Mouse (Mus musculus): ENCODE results near the gene Rrp9. TPM values are rescaled to one million over a fixed set of nuclear protein-coding genes. Genes with fewer than 3 reads are reported as not detected.
A peak's percentile ranks its signal among the peaks of the same experiment; 100 is the strongest.

Gene Rrp9
- polyA plus RNA-seq, 1 experiment from 2014 or later: 14.5 TPM

DNA sequence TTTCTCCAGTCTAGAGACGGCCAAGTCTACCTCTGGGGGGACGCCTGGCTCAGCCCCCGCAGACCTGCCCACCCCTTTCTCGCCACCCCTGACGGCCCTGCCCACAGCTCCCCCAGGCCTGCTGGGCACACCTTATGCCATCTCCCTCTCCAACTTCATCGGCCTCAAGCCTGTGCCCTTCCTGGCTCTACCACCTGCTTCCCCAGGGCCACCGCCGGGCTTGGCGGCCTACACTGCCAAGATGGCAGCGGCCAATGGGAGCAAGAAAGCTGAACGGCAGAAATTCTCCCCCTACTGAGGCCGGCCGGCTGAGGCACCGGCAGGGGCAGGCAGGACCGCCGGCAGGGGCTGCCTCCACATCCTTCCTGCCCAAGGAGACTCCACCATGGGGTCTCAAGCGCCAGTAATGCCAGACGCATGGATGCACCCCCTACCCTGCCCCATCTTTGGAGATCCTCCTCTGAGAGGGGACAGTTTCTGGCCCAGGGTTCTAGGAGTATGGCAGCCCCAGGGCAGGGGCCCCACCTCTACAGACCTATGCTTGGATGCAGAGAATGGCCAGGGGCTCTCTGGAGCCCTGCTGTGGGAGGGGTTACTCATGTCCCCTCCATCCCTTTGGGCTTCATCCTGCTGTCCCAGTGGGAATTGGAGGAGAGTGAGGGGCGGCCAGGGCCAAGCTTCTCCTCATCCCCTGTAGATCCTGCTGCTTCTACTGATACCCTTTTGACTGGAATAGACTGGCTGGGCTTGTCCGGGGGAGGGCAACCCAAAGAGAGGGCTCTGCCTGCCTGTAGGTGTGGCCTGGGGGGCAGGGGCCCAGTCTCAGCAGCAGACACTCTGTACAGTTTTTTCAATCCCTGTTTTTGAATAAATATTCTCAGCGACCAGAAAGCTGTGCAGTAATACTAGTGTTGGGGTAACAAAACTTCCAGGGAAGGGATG lies 12.4 kb upstream of the Rrp9 start:
- H3K27me3 ChIP-seq (ENCODE audit: insufficient read depth, low read length): peaks cover 24% of the 10 kb centered on the region
- H3K27ac ChIP-seq (ENCODE audit: low read depth): no peak overlapping the region
- no peak overlapping the region for H3K9ac ChIP-seq (replicated peaks)
- no peak overlapping the region for H3K4me2 ChIP-seq (ENCODE audit: low read depth, low read length)
- ATAC-seq: no peak
- WGBS (ENCODE audit: insufficient replicate concordance): 85% methylated on average over 21 of the region's 21 CpGs
- DNase-seq: no peak
- TF ChIP-seq EP300 (IDR thresholded peaks at IDR 0.05; ENCODE audit: low read depth) (no peak), CTCF (IDR thresholded peaks at IDR 0.05; ENCODE audit: low read depth) (no peak)
- no peak overlapping the region for H3K4me3 ChIP-seq (ENCODE audit: low read depth, low read length)
- no peaks in the 10 kb centered on the region for H3K9me3 ChIP-seq (ENCODE audit: low read length)
- no peaks in the 10 kb centered on the region for H3K36me3 ChIP-seq (replicated peaks; ENCODE audit: insufficient read depth, low read length)
- 0 out of 2 replicates have a peak, but pooled peaks cover 9% of the 10 kb centered on the region for H3K4me1 ChIP-seq (ENCODE audit: insufficient read depth)

GRCm38 (mm10) chr9:106464751-106465541 lies 10.8 kb upstream of the Rrp9 start:
- 3% methylated on average over 85 of the region's 99 CpGs for WGBS (ENCODE audit: insufficient replicate concordance)
- Histone ChIP-seq H3K9ac (replicated peaks) (peak overlapping the region; percentile 51), H3K36me3 (replicated peaks; ENCODE audit: insufficient read depth, low read length) (no peaks in the 10 kb centered on the region), H3K4me3 (ENCODE audit: low read depth, low read length) (peak overlapping the region; percentile 53), H3K9me3 (ENCODE audit: low read length) (no peaks in the 10 kb centered on the region), H3K4me1 (ENCODE audit: insufficient read depth) (0 out of 2 replicates have a peak, but pooled peaks cover 9% of the 10 kb centered on the region), H3K27me3 (ENCODE audit: insufficient read depth, low read length) (peaks cover 24% of the 10 kb centered on the region), H3K27ac (ENCODE audit: low read depth) (no peak overlapping the region), H3K4me2 (ENCODE audit: low read depth, low read length) (peak overlapping the region; percentile 81)
- ATAC-seq (peak; percentile 51; the same call in 1 of the 2 replicates), DNase-seq (no peak)
- no peak for TF ChIP-seq CTCF (IDR thresholded peaks at IDR 0.05; ENCODE audit: low read depth)
- no peak for TF ChIP-seq EP300 (IDR thresholded peaks at IDR 0.05; ENCODE audit: low read depth)

GRCm38 (mm10) chr9:106465571-106466200 lies 10.1 kb upstream of the Rrp9 start, which contains the start of gene Gpr62:
Gene Gpr62, minus strand, starts transcription at chr9:106465938.
- peak within 1 kb of the TSS; percentile 53 for H3K4me3 ChIP-seq (ENCODE audit: low read depth, low read length)

GRCm38 (mm10) chr9:106466721-106467120 lies 9.0 kb upstream of the Rrp9 start:
- H3K4me2 ChIP-seq (ENCODE audit: low read depth, low read length): no peak overlapping the region
- H3K9ac ChIP-seq (replicated peaks): no peak overlapping the region
- no peak overlapping the region for H3K27ac ChIP-seq (ENCODE audit: low read depth)
- H3K4me3 ChIP-seq (ENCODE audit: low read depth, low read length): no peak overlapping the region
- TF ChIP-seq CTCF (IDR thresholded peaks at IDR 0.05; ENCODE audit: low read depth) (no peak), EP300 (IDR thresholded peaks at IDR 0.05; ENCODE audit: low read depth) (no peak)
- WGBS (ENCODE audit: insufficient replicate concordance): 77% methylated on average over 6 of the region's 6 CpGs
- no peak for DNase-seq
- H3K36me3 ChIP-seq (replicated peaks; ENCODE audit: insufficient read depth, low read length): no peaks in the 10 kb centered on the region
- ATAC-seq: no peak
- peaks cover 24% of the 10 kb centered on the region for H3K27me3 ChIP-seq (ENCODE audit: insufficient read depth, low read length)
- H3K9me3 ChIP-seq (ENCODE audit: low read length): no peaks in the 10 kb centered on the region
- 0 out of 2 replicates have a peak, but pooled peaks cover 9% of the 10 kb centered on the region for H3K4me1 ChIP-seq (ENCODE audit: insufficient read depth)

More at GRCm38 (mm10) chr9:106465571-106466200, 10.1 kb upstream of the Rrp9 start, which contains the start of gene Gpr62:
- no peak for DNase-seq
- Histone ChIP-seq H3K4me2 (ENCODE audit: low read depth, low read length) (peak within 1 kb of the TSS; percentile 81), H3K27ac (ENCODE audit: low read depth) (no peak within 1 kb of the TSS), H3K36me3 (replicated peaks; ENCODE audit: insufficient read depth, low read length) (no peaks in the 10 kb centered on the region), H3K27me3 (ENCODE audit: insufficient read depth, low read length) (peaks cover 24% of the 10 kb centered on the region), H3K9ac (replicated peaks) (peak within 1 kb of the TSS; percentile 51), H3K9me3 (ENCODE audit: low read length) (no peaks in the 10 kb centered on the region), H3K4me1 (ENCODE audit: insufficient read depth) (0 out of 2 replicates have a peak, but pooled peaks cover 9% of the 10 kb centered on the region)
- ATAC-seq: no peak
- 36% methylated on average over 23 of the region's 26 CpGs for WGBS (ENCODE audit: insufficient replicate concordance)
- no peak for TF ChIP-seq EP300 (IDR thresholded peaks at IDR 0.05; ENCODE audit: low read depth)
- no peak for TF ChIP-seq CTCF (IDR thresholded peaks at IDR 0.05; ENCODE audit: low read depth)

GRCm38 (mm10) chr9:106467746-106468145 lies 8.0 kb upstream of the Rrp9 start:
- Histone ChIP-seq H3K36me3 (replicated peaks; ENCODE audit: insufficient read depth, low read length) (no peaks in the 10 kb centered on the region), H3K27me3 (ENCODE audit: insufficient read depth, low read length) (peaks cover 24% of the 10 kb centered on the region), H3K27ac (ENCODE audit: low read depth) (no peak overlapping the region), H3K4me3 (ENCODE audit: low read depth, low read length) (no peak overlapping the region), H3K4me1 (ENCODE audit: insufficient read depth) (0 out of 2 replicates have a peak, but pooled peaks cover 9% of the 10 kb centered on the region), H3K4me2 (ENCODE audit: low read depth, low read length) (no peak overlapping the region), H3K9me3 (ENCODE audit: low read length) (no peaks in the 10 kb centered on the region), H3K9ac (replicated peaks) (no peak overlapping the region)
- TF ChIP-seq EP300 (IDR thresholded peaks at IDR 0.05; ENCODE audit: low read depth): no peak
- no peak for TF ChIP-seq CTCF (IDR thresholded peaks at IDR 0.05; ENCODE audit: low read depth)
- DNase-seq: no peak
- no peak for ATAC-seq
- 80% methylated on average over 7 of the region's 7 CpGs for WGBS (ENCODE audit: insufficient replicate concordance)

All from liver, postnatal 0 days (tissue).